Mouse (Mus musculus) telencephalon, adult 2 months (tissue): ENCODE results near the gene Lyar.

Source experiments
- DNase-seq: peaks from one replicate; pipeline ENCODE4 v3.0.0-alpha.2; 2011; ENCODE audit warnings: low read depth, low spot score

Lyar gene

GRCm38 (mm10) chr5:38255644-38256043, 35.4 kb downstream of the Lyar start:
- no peak for DNase-seq

GRCm38 (mm10) chr5:38256551-38256950, 36.3 kb downstream of the Lyar start:
- no peak for DNase-seq

- peak; percentile 48 for DNase-seq
Measured at GRCm38 (mm10) chr5:38258034-38258772, 37.9 kb downstream of the Lyar start.

GRCm38 (mm10) chr5:38258773-38259146, 38.5 kb downstream of the Lyar start:
- DNase-seq, result no peak

GRCm38 (mm10) chr5:38259455-38260106, 39.3 kb downstream of the Lyar start:
- DNase-seq, result no peak

- peak; percentile 62 for DNase-seq
Measured at GRCm38 (mm10) chr5:38260107-38260682, 39.9 kb downstream of the Lyar start, which contains the start of gene Tmem128. Tmem128 (plus strand) TSS chr5:38260185.

GRCm38 (mm10) chr5:38270942-38271341, 50.7 kb downstream of the Lyar start:
- no peak for DNase-seq

- no peak for DNase-seq
Measured at GRCm38 (mm10) chr5:38273831-38274230, 53.6 kb downstream of the Lyar start.

GRCm38 (mm10) chr5:38275771-38276170, 55.5 kb downstream of the Lyar start, which contains the start of gene Otop1:
Otop1 (plus strand) TSS chr5:38275972.
- DNase-seq, result no peak

- DNase-seq, result no peak
Measured at GRCm38 (mm10) chr5:38276451-38276850, 56.2 kb downstream of the Lyar start.

GRCm38 (mm10) chr5:38277098-38277866, 57.0 kb downstream of the Lyar start:
- no peak for DNase-seq

- DNase-seq, result no peak
Measured at GRCm38 (mm10) chr5:38277936-38278600, 57.8 kb downstream of the Lyar start.

GRCm38 (mm10) chr5:38280075-38280474, 59.8 kb downstream of the Lyar start:
- no peak for DNase-seq
